Mouse (Mus musculus): Measurements from ENCODE around the gene Cx3cr1. TPM values are rescaled to one million over a fixed set of nuclear protein-coding genes. Genes with fewer than 3 reads are reported as not detected.

Gene Cx3cr1
- polyA plus RNA-seq, 1 experiment from 2014 or later = 7.3 TPM

- 100% methylated on average over 2 of the region's 2 CpGs for WGBS
- Histone ChIP-seq H3K4me1 (peaks cover 3% of the 10 kb centered on the region; the same call in 1 of the 2 replicates), H3K4me2 (no peak overlapping the region), H3K9ac (no peak overlapping the region), H3K9me3 (replicated peaks) (peaks cover 10% of the 10 kb centered on the region; the same call in 1 of the 2 replicates), H3K36me3 (no peaks in the 10 kb centered on the region), H3K27me3 (no peaks in the 10 kb centered on the region), H3K27ac (no peak overlapping the region), H3K4me3 (replicated peaks) (no peak overlapping the region)
- ATAC-seq (replicated peaks; ENCODE audit: low FRiP score) = no peak
These were observed 31.5 kb upstream of the Cx3cr1 start for GRCm38 (mm10) chr9:120101165-120101564.

GRCm38 (mm10) chr9:120099304-120099703 lies 29.6 kb upstream of the Cx3cr1 start:
- no peaks in the 10 kb centered on the region for H3K27me3 ChIP-seq
- no peak for ATAC-seq (replicated peaks; ENCODE audit: low FRiP score)
- H3K4me1 ChIP-seq = peaks cover 3% of the 10 kb centered on the region; the same call in 1 of the 2 replicates
- no peaks in the 10 kb centered on the region for H3K36me3 ChIP-seq
- H3K9me3 ChIP-seq (replicated peaks) = peaks cover 10% of the 10 kb centered on the region; the same call in 1 of the 2 replicates
- no peak overlapping the region for H3K4me3 ChIP-seq (replicated peaks)
- H3K9ac ChIP-seq = no peak overlapping the region
- H3K4me2 ChIP-seq = no peak overlapping the region
- WGBS = 89% methylated on average over 8 of the region's 8 CpGs
- no peak overlapping the region for H3K27ac ChIP-seq

GRCm38 (mm10) chr9:120098682-120099081 lies 29.0 kb upstream of the Cx3cr1 start:
- 22% methylated on average over 7 of the region's 7 CpGs for WGBS
- ATAC-seq (replicated peaks; ENCODE audit: low FRiP score) = 0 out of 2 replicates have a peak, but pooled peaks have one; percentile 43

DNA sequence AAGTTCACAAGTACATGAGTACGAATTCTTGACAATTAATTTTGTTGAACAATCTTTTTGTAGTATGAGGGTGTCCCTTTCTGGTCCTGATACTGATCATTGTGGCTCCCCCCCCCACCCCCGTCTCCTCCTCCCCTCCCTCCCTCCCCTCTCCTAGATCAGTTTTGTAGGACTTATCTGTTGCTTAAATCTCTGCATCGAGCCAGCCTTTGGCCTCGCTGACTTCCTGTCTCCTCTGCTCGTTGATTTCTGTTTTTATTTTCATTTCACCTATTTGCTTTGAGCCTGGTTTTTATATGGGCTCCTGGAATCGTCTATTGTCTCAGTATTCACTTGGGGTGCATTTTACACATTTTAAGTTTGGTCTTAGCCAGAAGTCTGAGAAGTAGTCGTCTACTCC lies 26.2 kb upstream of the Cx3cr1 start:
- Histone ChIP-seq H3K4me1 (peaks cover 3% of the 10 kb centered on the region; the same call in 1 of the 2 replicates), H3K27ac (no peak overlapping the region), H3K27me3 (no peaks in the 10 kb centered on the region), H3K36me3 (no peaks in the 10 kb centered on the region), H3K4me2 (no peak overlapping the region), H3K9me3 (replicated peaks) (no peaks in the 10 kb centered on the region), H3K4me3 (replicated peaks) (no peak overlapping the region), H3K9ac (no peak overlapping the region)
- 51% methylated on average over 7 of the region's 7 CpGs for WGBS
- no peak for ATAC-seq (replicated peaks; ENCODE audit: low FRiP score)

More at GRCm38 (mm10) chr9:120098682-120099081, 29.0 kb upstream of the Cx3cr1 start:
- H3K27me3 ChIP-seq = no peaks in the 10 kb centered on the region
- no peak overlapping the region for H3K9ac ChIP-seq
- peaks cover 10% of the 10 kb centered on the region; the same call in 1 of the 2 replicates for H3K9me3 ChIP-seq (replicated peaks)
- H3K4me3 ChIP-seq (replicated peaks) = no peak overlapping the region
- no peak overlapping the region for H3K27ac ChIP-seq
- no peak overlapping the region for H3K4me2 ChIP-seq
- peaks cover 3% of the 10 kb centered on the region; the same call in 1 of the 2 replicates for H3K4me1 ChIP-seq
- H3K36me3 ChIP-seq = no peaks in the 10 kb centered on the region

DNA sequence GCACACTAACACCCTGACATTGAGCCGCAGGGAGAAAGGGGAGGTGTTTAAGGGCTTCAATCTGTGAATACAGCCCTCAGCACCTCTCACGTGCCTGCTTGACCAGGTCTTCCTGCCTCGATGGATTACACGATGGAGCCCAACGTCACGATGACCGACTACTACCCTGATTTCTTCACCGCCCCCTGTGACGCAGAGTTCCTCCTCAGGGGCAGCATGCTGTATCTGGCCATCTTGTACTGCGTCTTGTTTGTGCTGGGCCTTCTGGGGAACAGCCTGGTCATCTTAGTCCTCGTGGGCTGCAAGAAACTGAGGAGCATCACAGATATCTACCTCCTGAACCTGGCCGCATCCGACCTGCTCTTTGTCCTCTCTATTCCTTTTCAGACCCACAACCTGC lies 24.0 kb upstream of the Cx3cr1 start:
- Histone ChIP-seq H3K9ac (no peak overlapping the region), H3K4me3 (replicated peaks) (no peak overlapping the region), H3K9me3 (replicated peaks) (no peaks in the 10 kb centered on the region), H3K4me2 (no peak overlapping the region), H3K36me3 (no peaks in the 10 kb centered on the region), H3K27ac (no peak overlapping the region), H3K27me3 (no peaks in the 10 kb centered on the region), H3K4me1 (peaks cover 3% of the 10 kb centered on the region; the same call in 1 of the 2 replicates)
- ATAC-seq (replicated peaks; ENCODE audit: low FRiP score) = no peak
- 86% methylated on average over 13 of the region's 13 CpGs for WGBS

GRCm38 (mm10) chr9:120091696-120092238 lies 22.1 kb upstream of the Cx3cr1 start, which contains the start of gene Ccr8:
Gene Ccr8, plus strand, starts transcription at chr9:120092114.
- no peak within 1 kb of the TSS for H3K4me3 ChIP-seq (replicated peaks)
- no peak within 1 kb of the TSS for H3K9ac ChIP-seq
- 74% methylated on average over 5 of the region's 5 CpGs for WGBS
- no peaks in the 10 kb centered on the region for H3K36me3 ChIP-seq
- no peaks in the 10 kb centered on the region for H3K27me3 ChIP-seq
- H3K9me3 ChIP-seq (replicated peaks) = no peaks in the 10 kb centered on the region
- no peak for ATAC-seq (replicated peaks; ENCODE audit: low FRiP score)
- H3K4me1 ChIP-seq = no peaks in the 10 kb centered on the region
- H3K27ac ChIP-seq = no peak within 1 kb of the TSS
- H3K4me2 ChIP-seq = no peak within 1 kb of the TSS

DNA sequence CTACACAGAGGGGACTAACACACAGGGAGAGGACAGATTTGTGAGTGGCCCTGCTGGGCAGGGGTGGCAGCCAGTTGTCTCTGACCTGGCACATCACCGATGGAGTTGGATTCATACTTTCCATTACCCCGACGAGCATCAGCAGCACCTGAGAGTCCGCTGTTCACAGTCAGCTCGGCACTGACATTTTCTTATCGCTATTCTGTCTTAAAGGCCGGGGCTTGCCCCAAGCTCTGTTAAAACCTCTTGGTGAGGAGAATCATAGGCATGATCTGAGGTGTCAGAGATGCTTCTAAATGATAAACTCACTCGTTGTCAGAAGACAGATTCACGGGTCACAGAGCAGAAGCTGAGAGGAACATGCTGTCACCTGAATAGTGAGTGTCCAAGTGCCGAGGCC lies 21.4 kb upstream of the Cx3cr1 start:
- Histone ChIP-seq H3K27ac (no peak overlapping the region), H3K9ac (no peak overlapping the region), H3K9me3 (replicated peaks) (no peaks in the 10 kb centered on the region), H3K27me3 (no peaks in the 10 kb centered on the region), H3K4me2 (no peak overlapping the region), H3K36me3 (no peaks in the 10 kb centered on the region), H3K4me1 (no peaks in the 10 kb centered on the region), H3K4me3 (replicated peaks) (no peak overlapping the region)
- no peak for ATAC-seq (replicated peaks; ENCODE audit: low FRiP score)
- 79% methylated on average over 10 of the region's 10 CpGs for WGBS

- H3K27me3 ChIP-seq = no peaks in the 10 kb centered on the region
- ATAC-seq (replicated peaks; ENCODE audit: low FRiP score) = no peak
- H3K36me3 ChIP-seq = no peaks in the 10 kb centered on the region
- no peak overlapping the region for H3K27ac ChIP-seq
- H3K4me3 ChIP-seq (replicated peaks) = no peak overlapping the region
- H3K9ac ChIP-seq = no peak overlapping the region
- 88% methylated on average over 7 of the region's 7 CpGs for WGBS
- no peaks in the 10 kb centered on the region for H3K4me1 ChIP-seq
- no peak overlapping the region for H3K4me2 ChIP-seq
- H3K9me3 ChIP-seq (replicated peaks) = no peaks in the 10 kb centered on the region
These were observed 19.4 kb upstream of the Cx3cr1 start for GRCm38 (mm10) chr9:120089125-120089524.

GRCm38 (mm10) chr9:120084406-120084805 lies 14.7 kb upstream of the Cx3cr1 start:
- no peak overlapping the region for H3K9ac ChIP-seq

DNA sequence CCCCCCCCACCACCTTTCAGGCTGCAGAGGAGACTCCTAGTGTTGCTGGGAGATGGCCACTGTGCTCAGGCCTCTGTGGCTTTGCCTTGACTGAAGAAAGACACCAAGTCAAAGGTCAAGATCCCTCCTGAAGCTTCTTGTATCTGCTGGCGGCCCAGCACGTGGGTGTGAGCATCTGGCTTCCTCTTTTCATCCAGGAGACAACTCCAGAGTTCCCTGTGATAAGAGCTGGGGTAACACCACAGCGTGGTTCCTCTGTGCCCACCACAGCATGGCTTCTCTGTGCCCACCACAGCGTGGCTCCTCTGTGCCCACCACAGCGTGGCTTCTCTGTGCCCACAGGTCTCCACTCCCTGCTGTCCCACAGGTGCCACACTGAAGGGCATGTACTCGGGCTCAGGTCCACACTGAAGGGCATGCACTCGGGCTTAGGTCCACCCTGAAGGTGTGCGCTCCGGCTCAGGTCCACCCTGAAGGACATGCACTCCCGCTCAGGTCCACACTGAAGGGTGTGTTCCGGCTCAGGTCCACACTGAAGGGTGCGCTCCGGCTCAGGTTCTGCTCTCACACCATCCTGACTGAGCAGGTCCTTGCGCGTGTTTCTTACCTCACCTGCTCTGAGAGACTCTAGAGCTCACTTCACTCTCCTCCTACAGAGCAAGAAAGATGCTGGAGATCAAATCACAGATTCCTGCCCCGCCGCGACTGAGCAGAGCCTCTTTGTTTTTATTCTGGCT lies 13.6 kb upstream of the Cx3cr1 start:
- H3K36me3 ChIP-seq = no peaks in the 10 kb centered on the region
- no peaks in the 10 kb centered on the region for H3K9me3 ChIP-seq (replicated peaks)
- H3K27me3 ChIP-seq = no peaks in the 10 kb centered on the region
- H3K4me1 ChIP-seq = no peaks in the 10 kb centered on the region
- H3K9ac ChIP-seq = no peak overlapping the region
- no peak overlapping the region for H3K4me2 ChIP-seq
- WGBS = 80% methylated on average over 18 of the region's 18 CpGs
- no peak overlapping the region for H3K4me3 ChIP-seq (replicated peaks)
- no peak overlapping the region for H3K27ac ChIP-seq
- ATAC-seq (replicated peaks; ENCODE audit: low FRiP score) = no peak

More at GRCm38 (mm10) chr9:120084406-120084805, 14.7 kb upstream of the Cx3cr1 start:
- Histone ChIP-seq H3K27ac (no peak overlapping the region), H3K9me3 (replicated peaks) (no peaks in the 10 kb centered on the region), H3K4me1 (no peaks in the 10 kb centered on the region), H3K27me3 (no peaks in the 10 kb centered on the region), H3K4me2 (no peak overlapping the region), H3K4me3 (replicated peaks) (no peak overlapping the region), H3K36me3 (no peaks in the 10 kb centered on the region)
- ATAC-seq (replicated peaks; ENCODE audit: low FRiP score) = no peak
- WGBS = 89% methylated on average over 9 of the region's 9 CpGs

DNA sequence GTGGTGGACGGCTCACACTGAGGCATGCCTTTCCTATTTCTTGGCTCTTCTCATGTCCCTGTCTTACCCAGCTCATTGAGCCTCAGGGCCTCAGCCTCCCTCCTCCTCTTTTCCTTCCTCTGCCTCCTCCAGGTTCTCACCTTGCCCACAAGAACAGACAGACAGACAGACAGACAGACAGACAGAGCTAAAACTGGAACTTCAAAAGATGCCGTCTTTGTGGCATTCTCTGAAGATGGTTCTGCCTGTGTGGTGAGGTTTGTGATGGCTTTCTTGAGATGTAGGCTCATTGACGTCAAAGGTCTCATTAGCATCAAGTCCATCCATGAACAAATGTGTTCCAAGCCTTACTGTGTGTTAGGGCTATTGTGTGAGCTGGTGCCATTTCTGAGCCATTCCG lies 13.0 kb upstream of the Cx3cr1 start:
- Histone ChIP-seq H3K4me1 (no peaks in the 10 kb centered on the region), H3K27ac (no peak overlapping the region), H3K4me2 (no peak overlapping the region), H3K36me3 (no peaks in the 10 kb centered on the region), H3K9ac (no peak overlapping the region), H3K27me3 (no peaks in the 10 kb centered on the region), H3K4me3 (replicated peaks) (no peak overlapping the region), H3K9me3 (replicated peaks) (no peaks in the 10 kb centered on the region)
- ATAC-seq (replicated peaks; ENCODE audit: low FRiP score) = no peak
- 78% methylated on average over 4 of the region's 4 CpGs for WGBS

DNA sequence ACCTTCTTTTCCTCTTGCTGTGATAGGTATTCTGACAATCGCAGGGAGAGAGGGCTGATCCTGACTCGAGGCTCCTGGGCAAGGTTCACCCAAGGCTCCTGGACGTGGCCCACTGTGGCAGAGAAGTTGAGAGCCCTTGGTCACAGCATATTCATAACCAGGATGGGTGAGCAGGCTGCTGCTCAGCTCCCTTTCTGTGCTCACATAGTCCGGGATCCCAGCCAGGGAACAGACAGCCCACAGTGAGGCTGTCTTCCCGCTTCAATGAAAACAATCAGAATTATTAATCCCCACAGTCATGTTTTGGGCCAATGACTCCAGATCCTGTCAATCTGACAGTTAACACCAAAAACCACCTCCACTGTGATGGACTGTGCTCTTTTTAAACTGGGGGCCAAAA lies 12.3 kb upstream of the Cx3cr1 start:
- no peaks in the 10 kb centered on the region for H3K36me3 ChIP-seq
- ATAC-seq (replicated peaks; ENCODE audit: low FRiP score) = no peak
- H3K4me3 ChIP-seq (replicated peaks) = no peak overlapping the region
- H3K4me1 ChIP-seq = no peaks in the 10 kb centered on the region
- WGBS = 83% methylated on average over 5 of the region's 5 CpGs
- no peak overlapping the region for H3K9ac ChIP-seq
- H3K27ac ChIP-seq = no peak overlapping the region
- H3K27me3 ChIP-seq = no peaks in the 10 kb centered on the region
- no peak overlapping the region for H3K4me2 ChIP-seq
- H3K9me3 ChIP-seq (replicated peaks) = no peaks in the 10 kb centered on the region
